Mouse (Mus musculus): ENCODE measurements around the gene Fyb.

DNA sequence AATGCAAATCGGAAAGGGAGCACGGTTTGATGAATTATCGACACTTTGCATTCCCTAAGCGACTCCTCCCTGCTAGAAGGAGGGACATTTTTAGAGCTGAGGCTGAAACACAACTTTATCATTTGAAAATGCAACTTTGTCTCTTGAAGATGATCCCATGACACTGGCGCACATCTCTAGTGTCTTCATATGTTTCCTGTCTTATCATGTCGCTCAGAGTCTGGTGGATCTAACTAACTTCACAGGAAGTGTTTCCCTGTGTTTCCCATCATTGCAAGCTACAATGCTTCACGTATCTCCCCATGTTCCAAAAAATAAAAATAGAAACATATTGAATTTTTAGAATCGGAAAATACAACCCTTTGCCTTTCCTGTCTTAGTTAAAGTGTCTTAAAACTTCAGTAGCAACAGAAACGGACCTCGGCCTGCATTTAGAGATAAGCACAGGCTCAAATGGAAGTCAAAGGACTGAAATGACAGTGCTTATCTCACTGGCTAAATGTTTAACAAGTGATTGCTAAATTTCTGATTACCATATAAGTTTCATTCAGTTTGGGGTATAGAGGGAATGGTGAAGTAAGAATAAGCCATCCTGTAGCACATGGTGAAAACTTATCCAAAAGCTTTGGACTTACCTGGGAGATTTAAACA, 2.0 kb upstream of the Fyb start:
- TF ChIP-seq CTCF (IDR thresholded peaks at IDR 0.05; ENCODE audit: borderline replicate concordance, insufficient read depth, low read length) (no peak), POLR2A (IDR thresholded peaks at IDR 0.05; ENCODE audit: low read depth, low read length) (no peak)

Measured in embryonic fibroblast, embryonic 13.5 days (primary cell).